Mouse (Mus musculus) Patski (cell line): ENCODE results near the gene Btg2. TPM values are rescaled to one million over a fixed set of nuclear protein-coding genes. Genes with fewer than 3 reads are reported as not detected.
A peak's percentile ranks its signal among the peaks of the same experiment; 100 is the strongest.

ENCODE experiments used
- ATAC-seq: fragments of 100-300 bp; one replicate; pipeline ENCODE4 v1.8.0; 2021
- CTCF ChIA-PET: fragments of 350-600 bp; sonication (Branson Sonifier 250); formaldehyde crosslinking; loops from one replicate; lab custom pipeline; 2022; ENCODE audit warnings: inconsistent platforms; lab: Charles Lee
- POLR2A ChIA-PET: fragments of 350-600 bp; sonication (Branson Sonifier 250); formaldehyde crosslinking; loops from one replicate; lab custom pipeline; 2022; ENCODE audit warnings: antibody characterized with exemption, inconsistent platforms; lab: Charles Lee
- DNase-seq: peaks from one replicate; pipeline ENCODE4 v3.0.0-alpha.2; 2011; ENCODE audit warnings: low read depth, low spot score
- H3K27me3 ChIP-seq: fragments of 371-371 bp; one replicate; pipeline ENCODE4 v1.5.1; 2021
- CTCF ChIP-seq: fragments of 100-300 bp; IDR thresholded peaks from one replicate; pipeline ENCODE4 v1.5.1; 2021
- in situ Hi-C: fragments of 300-500 bp; cut with MboI; formaldehyde crosslinking; loops from 3 replicates; pipeline ENCODE4 v1.11.1; 2018; ENCODE audit warnings: low pct_unique_long_range_greater_than_20kb, mixed read lengths
- polyA plus RNA-seq: library from polyadenylated mRNA; unstranded; gene quantifications from one replicate; pipeline ENCODE4 v1.2.3, GENCODE M21; 2021

Btg2 gene
- polyA plus RNA-seq, 1 experiment from 2014 or later = 90.2 TPM

DNA sequence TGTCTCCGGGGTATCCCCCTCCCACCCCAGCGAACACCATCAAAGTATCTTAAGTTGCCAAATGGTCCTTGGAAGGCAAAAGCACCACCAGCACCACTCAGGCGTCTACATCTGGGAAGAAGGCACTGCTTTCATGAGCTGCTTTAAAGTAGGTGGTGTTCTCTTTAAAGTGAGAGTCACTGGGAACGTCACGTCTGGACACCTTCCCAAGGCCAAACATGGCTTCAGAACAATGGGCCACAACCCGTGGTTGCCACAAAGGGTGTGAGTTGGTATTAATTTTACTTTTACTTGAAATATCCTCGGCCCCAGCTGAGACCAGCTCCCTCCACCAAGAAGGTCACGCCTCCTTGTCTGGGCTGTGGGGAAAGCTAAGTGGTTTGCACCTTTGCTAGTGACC, 21.2 kb downstream of the Btg2 start:
- TF ChIP-seq CTCF = no peak
- no peak for ATAC-seq
- H3K27me3 ChIP-seq = no peaks in the 10 kb centered on the region
- ChIA-PET POLR2A (interaction anchor here (1.0 kb wide), 1 partner anchor 43 kb away, joined by 3 read pairs; no protein-coding TSS in a partner anchor), CTCF (interaction anchor here (2.4 to 8.5 kb wide), 2 partner anchors 45 to 62 kb away, joined by 6 to 72 read pairs; no protein-coding TSS in a partner anchor)
- no peak for DNase-seq
- in situ Hi-C loops = loop anchor here (5.0 kb wide), 1 partner anchor 45 kb away; no protein-coding TSS in a partner anchor

DNA sequence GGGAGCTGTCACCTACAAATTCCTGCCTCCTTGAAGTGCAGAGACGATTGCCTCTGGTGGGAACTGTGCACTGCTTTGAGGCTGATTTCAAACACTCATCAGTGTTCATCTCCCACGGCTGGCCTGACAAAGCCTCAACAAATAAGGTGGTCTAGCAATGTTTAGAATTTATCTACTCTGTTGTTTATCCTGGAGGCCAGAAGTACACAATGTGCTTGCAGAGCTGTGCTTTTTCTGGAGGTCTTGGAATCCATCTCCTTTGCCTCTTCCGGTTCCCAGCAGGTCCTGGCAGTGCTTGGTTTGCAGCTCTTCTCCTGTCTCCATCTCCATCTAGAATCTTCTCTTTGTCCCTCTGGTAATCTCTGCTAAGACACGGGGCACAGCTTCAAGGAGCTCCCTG, 22.6 kb downstream of the Btg2 start:
- DNase-seq (no peak), ATAC-seq (no peak)
- no peaks in the 10 kb centered on the region for H3K27me3 ChIP-seq
- TF ChIP-seq CTCF = no peak
- POLR2A ChIA-PET = interaction anchor here (0.6 kb wide), 1 partner anchor 9 kb away, joined by 3 read pairs; no protein-coding TSS in a partner anchor
- CTCF ChIA-PET = interaction anchor here (1.0 to 8.5 kb wide), 4 partner anchors 15 to 276 kb away, joined by 3 to 72 read pairs (median 4); partner anchors contain the start of gene Ppfia4
- in situ Hi-C loops = loop anchor here (5.0 kb wide), 1 partner anchor 46 kb away; no protein-coding TSS in a partner anchor

DNA sequence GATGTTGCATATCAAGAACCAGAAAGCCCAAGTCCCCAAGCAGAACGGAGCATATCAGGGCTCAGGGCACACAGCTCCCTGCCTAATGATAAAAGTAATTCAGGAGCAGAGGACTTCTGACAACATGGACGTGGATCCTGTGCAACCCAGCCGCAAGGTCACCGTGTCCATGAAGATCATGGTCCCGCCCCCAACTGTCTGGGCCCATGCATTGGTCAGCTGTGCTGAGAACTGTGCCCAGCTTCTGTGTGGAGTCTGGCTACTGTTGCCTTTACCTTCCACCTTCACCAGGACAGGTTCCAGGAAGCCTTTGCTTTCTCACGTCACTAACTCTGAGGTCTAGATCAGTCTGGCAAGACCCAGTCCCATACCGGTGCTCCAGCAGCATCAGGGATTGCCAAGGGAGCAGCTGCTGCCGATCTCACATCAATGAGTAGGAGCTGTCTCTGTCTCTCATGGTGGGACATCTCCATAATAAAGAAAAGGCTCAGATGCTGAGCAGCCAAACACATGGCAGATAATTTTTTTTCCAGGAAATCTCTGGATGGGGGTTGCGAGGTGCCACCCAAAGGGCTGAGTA, 23.2 kb downstream of the Btg2 start:
- CTCF ChIA-PET = interaction anchor here (1.0 to 8.5 kb wide), 5 partner anchors 15 to 276 kb away, joined by 3 to 72 read pairs (median 3); partner anchors contain the start of gene Ppfia4
- no peak for TF ChIP-seq CTCF
- ATAC-seq (no peak), DNase-seq (no peak)
- in situ Hi-C loops = loop anchor here (5.0 kb wide), 1 partner anchor 47 kb away; no protein-coding TSS in a partner anchor
- POLR2A ChIA-PET = interaction anchor here (0.6 kb wide), 1 partner anchor 9 kb away, joined by 3 read pairs; no protein-coding TSS in a partner anchor
- no peaks in the 10 kb centered on the region for H3K27me3 ChIP-seq

DNA sequence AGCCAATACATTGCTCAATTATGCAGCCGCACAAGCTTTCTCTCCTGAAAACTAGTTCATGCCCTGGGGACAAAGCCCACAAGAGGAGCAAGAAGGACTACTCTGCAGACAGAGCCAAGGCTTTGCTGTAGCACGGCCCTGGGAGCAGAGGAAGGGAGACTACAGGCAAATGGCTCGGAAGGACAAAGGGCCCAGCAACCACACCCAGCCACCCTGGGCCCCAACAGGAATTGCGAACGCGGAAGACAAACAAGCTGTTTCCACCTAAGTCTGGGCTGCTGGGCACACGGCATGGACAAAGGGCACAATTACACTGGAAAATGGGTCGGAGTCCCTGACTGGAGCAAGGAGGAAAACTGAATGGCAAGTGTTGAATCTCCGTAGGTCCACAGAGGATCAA, 23.9 kb downstream of the Btg2 start:
- ATAC-seq (no peak), DNase-seq (no peak)
- peaks cover 6% of the 10 kb centered on the region for H3K27me3 ChIP-seq
- ChIA-PET CTCF (interaction anchor here (1.2 to 8.5 kb wide), 3 partner anchors 22 to 65 kb away, joined by 3 to 72 read pairs (median 3); no protein-coding TSS in a partner anchor), POLR2A (no interaction called here)
- no peak for TF ChIP-seq CTCF
- in situ Hi-C loops = loop anchor here (5.0 kb wide), 1 partner anchor 47 kb away; no protein-coding TSS in a partner anchor

DNA sequence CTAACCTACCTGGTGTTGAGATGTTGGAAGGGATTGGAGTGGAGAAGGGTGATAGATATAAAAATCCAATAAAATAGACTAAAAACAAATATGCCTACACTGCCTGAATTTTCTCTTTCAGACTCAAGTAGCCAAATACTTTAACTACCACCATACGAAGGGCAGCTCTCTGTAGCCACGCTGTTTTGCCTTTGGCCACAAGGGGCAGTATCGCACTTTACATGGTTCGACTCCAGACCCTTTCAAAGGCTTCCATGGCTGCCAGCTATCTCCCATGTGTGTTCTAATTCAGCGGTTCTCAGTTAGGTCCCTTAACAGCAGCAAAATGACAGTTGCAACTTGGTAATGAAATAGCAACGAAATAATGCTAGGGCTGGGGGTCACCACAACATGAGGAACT, 25.7 kb downstream of the Btg2 start:
- in situ Hi-C loops = no loop called here
- peaks cover 6% of the 10 kb centered on the region for H3K27me3 ChIP-seq
- TF ChIP-seq CTCF = no peak
- ChIA-PET CTCF (interaction anchor here (0.8 to 8.5 kb wide), 15 partner anchors 10 to 270 kb away, joined by 3 to 72 read pairs (median 3); partner anchors contain the start of gene Btg2), POLR2A (interaction anchor here (1.1 kb wide), 1 partner anchor 69 kb away, joined by 3 read pairs; no protein-coding TSS in a partner anchor)
- DNase-seq (no peak), ATAC-seq (no peak)

DNA sequence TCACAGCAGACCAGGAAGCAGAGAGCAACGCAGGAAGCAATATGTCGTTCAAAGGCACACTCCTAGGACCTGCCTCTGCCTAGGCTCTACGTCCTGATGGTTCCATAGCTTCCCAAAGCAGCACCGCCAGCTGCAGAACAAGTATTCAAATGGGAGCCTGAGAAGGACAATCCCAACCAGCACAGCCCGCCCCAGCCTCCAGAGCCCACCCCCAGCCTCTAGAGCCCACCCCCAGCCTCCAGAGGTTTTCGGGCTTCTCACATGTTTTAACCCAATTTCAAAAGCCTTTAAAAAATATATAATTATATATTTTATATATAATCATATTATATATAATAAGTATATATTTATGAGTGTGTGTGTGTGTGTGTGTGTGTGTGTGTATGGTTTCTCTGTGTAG, 29.4 kb downstream of the Btg2 start:
- no peak for TF ChIP-seq CTCF
- CTCF ChIA-PET = interaction anchor here (0.9 to 1.3 kb wide), 3 partner anchors 12 to 71 kb away, joined by 3 to 4 read pairs (median 4); no protein-coding TSS in a partner anchor
- H3K27me3 ChIP-seq = peaks cover 6% of the 10 kb centered on the region
- POLR2A ChIA-PET = no interaction called here
- DNase-seq (no peak), ATAC-seq (no peak)
- in situ Hi-C loops = loop anchor here (5.0 to 10.0 kb wide), 5 partner anchors 87 to 665 kb away; no protein-coding TSS in a partner anchor

DNA sequence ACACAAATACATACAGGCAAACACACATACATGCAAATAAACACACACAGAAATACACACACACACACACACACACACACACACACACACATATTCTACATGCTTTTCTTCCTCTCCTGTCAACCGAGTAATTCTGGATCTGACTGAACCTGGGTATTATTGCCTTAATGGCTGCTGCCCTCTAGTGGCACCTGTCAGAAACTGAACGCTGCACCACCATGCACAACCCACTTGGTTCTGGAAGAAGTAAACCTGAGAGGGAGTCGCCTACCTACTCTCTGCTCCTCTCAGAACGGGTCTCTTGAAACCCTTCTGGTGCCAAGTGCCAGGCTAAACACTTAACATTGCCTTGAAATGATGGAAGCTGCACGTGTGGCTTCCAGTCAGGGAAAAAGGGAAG, 30.2 kb downstream of the Btg2 start:
- CTCF ChIA-PET = interaction anchor here (0.9 to 1.3 kb wide), 3 partner anchors 13 to 71 kb away, joined by 3 to 4 read pairs (median 4); no protein-coding TSS in a partner anchor
- TF ChIP-seq CTCF = peak; percentile 95
- in situ Hi-C loops = loop anchor here (5.0 to 10.0 kb wide), 5 partner anchors 86 to 664 kb away; no protein-coding TSS in a partner anchor
- no peak for ATAC-seq
- POLR2A ChIA-PET = no interaction called here
- DNase-seq = no peak
- peaks cover 6% of the 10 kb centered on the region for H3K27me3 ChIP-seq

DNA sequence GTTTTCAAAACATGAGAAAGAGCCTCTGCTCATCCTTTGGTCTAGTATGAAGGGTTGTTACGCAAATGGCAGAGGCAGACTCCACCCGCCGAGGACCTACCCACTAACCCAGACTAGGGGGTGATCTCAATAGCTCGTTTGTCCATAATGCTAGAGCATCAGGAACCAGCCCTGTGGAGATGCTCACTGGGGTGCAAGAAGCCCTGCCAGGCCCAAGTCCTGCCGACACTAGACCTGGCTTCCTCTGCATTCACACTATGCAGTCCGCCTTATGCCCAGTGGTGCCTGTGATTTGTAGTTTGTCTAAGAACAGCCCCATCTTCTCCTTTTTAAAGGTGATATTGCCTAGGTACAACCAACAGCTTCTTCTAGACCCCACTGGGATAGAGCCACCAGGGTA, 31.5 kb downstream of the Btg2 start:
- CTCF ChIA-PET = interaction anchor here (0.9 to 3.7 kb wide), 8 partner anchors 11 to 149 kb away, joined by 3 to 30 read pairs (median 4); partner anchors contain the start of gene Chit1
- no peak for DNase-seq
- in situ Hi-C loops = loop anchor here (5.0 to 10.0 kb wide), 5 partner anchors 85 to 663 kb away; no protein-coding TSS in a partner anchor
- peaks cover 6% of the 10 kb centered on the region for H3K27me3 ChIP-seq
- POLR2A ChIA-PET = interaction anchor here (0.5 to 1.5 kb wide), 2 partner anchors 8 to 24 kb away, joined by 3 read pairs; no protein-coding TSS in a partner anchor
- no peak for TF ChIP-seq CTCF
- no peak for ATAC-seq

DNA sequence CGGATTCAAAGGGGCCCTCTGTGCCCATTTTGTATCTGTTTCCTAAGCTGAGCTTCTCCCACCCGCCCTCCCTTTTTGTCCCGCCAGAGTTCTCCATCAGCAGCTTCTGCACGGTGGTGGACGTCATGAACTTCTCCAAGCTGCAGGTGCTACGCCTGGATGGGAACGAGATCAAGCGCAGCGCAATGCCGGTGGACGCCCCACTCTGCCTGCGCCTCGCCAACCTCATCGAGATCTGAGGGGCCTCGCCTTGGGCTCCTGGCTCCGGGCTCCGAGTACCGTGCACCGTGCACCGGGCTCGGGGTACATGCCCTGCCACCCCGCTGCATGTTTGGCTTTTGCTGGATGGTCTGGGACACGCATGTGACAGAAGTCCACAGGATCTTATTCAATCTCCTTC, 32.5 kb downstream of the Btg2 start:
- TF ChIP-seq CTCF = no peak
- POLR2A ChIA-PET = interaction anchor here (1.5 kb wide), 1 partner anchor 23 kb away, joined by 3 read pairs; no protein-coding TSS in a partner anchor
- H3K27me3 ChIP-seq = peaks cover 6% of the 10 kb centered on the region
- ATAC-seq = no peak
- no peak for DNase-seq
- CTCF ChIA-PET = interaction anchor here (0.8 to 3.7 kb wide), 15 partner anchors 13 to 148 kb away, joined by 3 to 30 read pairs (median 3); partner anchors contain the start of gene Chit1
- in situ Hi-C loops = loop anchor here (5.0 to 10.0 kb wide), 5 partner anchors 84 to 662 kb away; no protein-coding TSS in a partner anchor

DNA sequence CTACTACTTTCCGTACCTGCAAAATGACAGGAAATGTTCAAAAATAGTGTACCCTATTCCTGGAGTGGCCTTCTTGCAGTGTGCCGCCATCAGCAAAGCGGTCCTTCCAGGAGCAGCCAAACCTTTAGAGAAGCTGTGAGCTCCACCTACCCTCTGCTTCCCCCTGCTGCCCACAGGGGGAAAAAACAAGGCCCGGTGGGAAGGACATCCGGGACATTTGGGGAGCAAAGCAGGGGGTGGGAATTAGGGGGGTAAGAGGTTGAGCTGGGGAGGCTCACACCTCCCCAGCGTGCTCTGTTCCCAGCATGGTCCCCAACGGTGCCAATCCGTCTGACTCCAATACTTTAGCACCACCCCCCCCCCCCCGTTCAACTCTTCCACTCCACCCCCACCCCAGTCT, 32.9 kb downstream of the Btg2 start:
- H3K27me3 ChIP-seq = peaks cover 6% of the 10 kb centered on the region
- CTCF ChIA-PET = interaction anchor here (1.0 to 3.7 kb wide), 13 partner anchors 13 to 147 kb away, joined by 3 to 30 read pairs (median 4); partner anchors contain the start of gene Chit1
- ATAC-seq = no peak
- in situ Hi-C loops = loop anchor here (5.0 to 10.0 kb wide), 5 partner anchors 84 to 661 kb away; no protein-coding TSS in a partner anchor
- DNase-seq = no peak
- POLR2A ChIA-PET = interaction anchor here (0.7 to 1.5 kb wide), 2 partner anchors 22 to 53 kb away, joined by 3 read pairs; no protein-coding TSS in a partner anchor
- TF ChIP-seq CTCF = peak; percentile 95
